Mouse (Mus musculus) MEL (cell line): ENCODE data around the gene Srsf1. TPM values are rescaled to one million over a fixed set of nuclear protein-coding genes. Genes with fewer than 3 reads are reported as not detected.

Experiments
- DNase-seq: peaks from one replicate; pipeline ENCODE4 v3.0.0; 2011; ENCODE audit warnings: low read depth, low spot score
- H3K27ac ChIP-seq: 2 replicates; pipeline ENCODE4 v1.5.1; 2012; ENCODE audit warnings: low read depth, mild to moderate bottlenecking, control low read depth, low read length, moderate library complexity; ENCODE audit not compliant: control insufficient read depth
- H3K27me3 ChIP-seq, 2 experiments: fragments of 150-350 bp in 1 of 2; sonication (generic) in 1 of 2; 2 replicates each; pipeline ENCODE4 v1.6.1; 2012; ENCODE audit warnings: low read length in 2 of 2, mild to moderate bottlenecking in 2 of 2, improper control_type of control experiment in 1 of 2, moderate library complexity in 1 of 2; ENCODE audit not compliant: insufficient read depth in 2 of 2, control insufficient read depth in 1 of 2
- H3K36me3 ChIP-seq, 2 experiments: 2 replicates each; pipeline ENCODE4 v1.6.1; 2012 to 2014; ENCODE audit warnings: low read length in 2 of 2, improper control_type of control experiment in 1 of 2, inconsistent platforms in 1 of 2, mild to moderate bottlenecking in 1 of 2; ENCODE audit not compliant: insufficient read depth in 2 of 2, control insufficient read depth in 1 of 2
- H3K4me1 ChIP-seq, 2 experiments: fragments of 150-350 bp in 1 of 2; sonication (generic) in 1 of 2; 2 replicates each; pipeline ENCODE4 v1.6.1; 2012; ENCODE audit warnings: low read length in 2 of 2, improper control_type of control experiment in 1 of 2, mild to moderate bottlenecking in 1 of 2; ENCODE audit not compliant: insufficient read depth in 2 of 2, control insufficient read depth in 1 of 2
- H3K4me3 ChIP-seq, 2 experiments: fragments of 150-350 bp in 1 of 2; sonication (generic) in 1 of 2; 2 replicates each; pipeline ENCODE4 v1.5.1; 2012; ENCODE audit warnings: low read depth in 2 of 2, low read length in 2 of 2, mild to moderate bottlenecking in 2 of 2, moderate library complexity in 2 of 2, control low read depth in 1 of 2, improper control_type of control experiment in 1 of 2; ENCODE audit not compliant: control insufficient read depth in 1 of 2, insufficient read depth in 1 of 2
- H3K79me2 ChIP-seq: 2 replicates; pipeline ENCODE4 v1.6.1; 2012; ENCODE audit warnings: mild to moderate bottlenecking, low read length, moderate library complexity; ENCODE audit not compliant: control insufficient read depth, poor library complexity, insufficient read depth
- H3K9ac ChIP-seq: 2 replicates; pipeline ENCODE4 v1.6.1; 2012; ENCODE audit warnings: low read depth, mild to moderate bottlenecking, control low read depth, low read length, moderate library complexity; ENCODE audit not compliant: control insufficient read depth, poor library complexity, severe bottlenecking
- H3K9me3 ChIP-seq: fragments of 150-350 bp; sonication (generic); replicated peaks from 2 replicates; pipeline ENCODE4 v1.6.1; 2012; ENCODE audit warnings: mild to moderate bottlenecking, low read length, improper control_type of control experiment, moderate library complexity; ENCODE audit not compliant: insufficient read depth
- BHLHE40 ChIP-seq: IDR thresholded peaks from 2 replicates; pipeline ENCODE4 v1.6.1; 2012; ENCODE audit warnings: low read depth, mild to moderate bottlenecking, inconsistent platforms, low read length, improper control_type of control experiment, borderline replicate concordance
- CHD1 ChIP-seq: IDR thresholded peaks from 2 replicates; pipeline ENCODE4 v1.6.1; 2012; ENCODE audit warnings: low read depth, mild to moderate bottlenecking, inconsistent platforms, low read length, improper control_type of control experiment
- CHD2 ChIP-seq: IDR thresholded peaks from 2 replicates; pipeline ENCODE4 v1.6.1; 2011; ENCODE audit warnings: low read length, improper control_type of control experiment
- CTCF ChIP-seq, 3 experiments: IDR thresholded peaks in 2 of 3; conservative IDR thresholded peaks in 1 of 3; 2 replicates each; pipeline ENCODE4 v1.5.1; 2011 to 2012; ENCODE audit warnings: low read length in 3 of 3, low read depth in 2 of 3, mild to moderate bottlenecking in 2 of 3, improper control_type of control experiment in 1 of 3, inconsistent platforms in 1 of 3, mixed read lengths in 1 of 3, moderate library complexity in 1 of 3; ENCODE audit not compliant: control insufficient read depth in 1 of 3, insufficient read depth in 1 of 3, poor library complexity in 1 of 3, severe bottlenecking in 1 of 3
- ELF1 ChIP-seq: IDR thresholded peaks from 2 replicates; pipeline ENCODE4 v1.6.1; 2014; ENCODE audit warnings: low read depth, mild to moderate bottlenecking, inconsistent platforms, low read length, improper control_type of control experiment, moderate library complexity
- GATA1 ChIP-seq: IDR thresholded peaks from 2 replicates; pipeline ENCODE4 v1.6.1; 2011; ENCODE audit warnings: low read depth, low read length, improper control_type of control experiment
- HCFC1 ChIP-seq: IDR thresholded peaks from 2 replicates; pipeline ENCODE4 v1.6.1; 2012; ENCODE audit warnings: low read depth, mild to moderate bottlenecking, inconsistent platforms, low read length, improper control_type of control experiment, moderate library complexity
- JUND ChIP-seq: IDR thresholded peaks from 2 replicates; pipeline ENCODE4 v1.6.1; 2011; ENCODE audit warnings: low read depth, mild to moderate bottlenecking, improper control_type of control experiment, low read length
- MAX ChIP-seq: IDR thresholded peaks from 2 replicates; pipeline ENCODE4 v1.6.1; 2011; ENCODE audit warnings: low read length, improper control_type of control experiment
- MXI1 ChIP-seq: IDR thresholded peaks from 2 replicates; pipeline ENCODE4 v1.6.1; 2011; ENCODE audit warnings: mild to moderate bottlenecking, low read depth, low read length, improper control_type of control experiment
- MYB ChIP-seq: IDR thresholded peaks from 2 replicates; pipeline ENCODE4 v1.6.1; 2011; ENCODE audit warnings: mild to moderate bottlenecking, low read depth, low read length, improper control_type of control experiment
- NELFE ChIP-seq: IDR thresholded peaks from 2 replicates; pipeline ENCODE4 v1.6.1; 2011; ENCODE audit warnings: low read depth, low read length, improper control_type of control experiment
- POLR2A ChIP-seq, 2 experiments: IDR thresholded peaks; 2 replicates each; pipeline ENCODE4 v1.6.1; 2011 to 2012; ENCODE audit warnings: low read length in 2 of 2, mild to moderate bottlenecking in 2 of 2, control low read depth in 1 of 2, improper control_type of control experiment in 1 of 2, low read depth in 1 of 2, moderate library complexity in 1 of 2; ENCODE audit not compliant: control insufficient read depth in 1 of 2, insufficient read depth in 1 of 2, poor library complexity in 1 of 2
- SIN3A ChIP-seq: IDR thresholded peaks from 2 replicates; pipeline ENCODE4 v1.6.1; 2012; ENCODE audit warnings: low read length, improper control_type of control experiment, inconsistent platforms
- SMC3 ChIP-seq: IDR thresholded peaks from 2 replicates; pipeline ENCODE4 v1.6.1; 2011; ENCODE audit warnings: low read depth, low read length, improper control_type of control experiment
- TAL1 ChIP-seq: IDR thresholded peaks from 2 replicates; pipeline ENCODE4 v1.6.1; 2012; ENCODE audit warnings: mild to moderate bottlenecking, inconsistent platforms, low read length, moderate library complexity, mixed read lengths
- TBP ChIP-seq: IDR thresholded peaks from 2 replicates; pipeline ENCODE4 v1.8.0; 2011; ENCODE audit warnings: low read depth, low read length, improper control_type of control experiment
- TCF12 ChIP-seq: IDR thresholded peaks from 2 replicates; pipeline ENCODE4 v1.6.1; 2014; ENCODE audit warnings: low read depth, mild to moderate bottlenecking, inconsistent platforms, low read length, improper control_type of control experiment, moderate library complexity
- USF2 ChIP-seq, 2 experiments: IDR thresholded peaks; 2 replicates each; pipeline ENCODE4 v1.6.1; 2011 to 2012; ENCODE audit warnings: improper control_type of control experiment in 2 of 2, low read length in 2 of 2, borderline replicate concordance in 1 of 2, inconsistent platforms in 1 of 2, low read depth in 1 of 2, mild to moderate bottlenecking in 1 of 2; ENCODE audit not compliant: insufficient read depth in 1 of 2
- ZNF384 ChIP-seq: IDR thresholded peaks from 2 replicates; pipeline ENCODE4 v1.6.1; 2012; ENCODE audit warnings: low read depth, mild to moderate bottlenecking, inconsistent platforms, low read length, improper control_type of control experiment
- polyA plus RNA-seq, 2 experiments: library from polyadenylated mRNA; stranded (reverse) in 1 of 2; unstranded in 1 of 2; fragments of >175 nt in 1 of 2; fragments of >200 nt in 1 of 2; gene quantifications; 2 replicates each; pipeline versions ENCODE4 v1.2.1 to v1.2.4; 2012; ENCODE audit warnings: low replicate concordance in 2 of 2, low read depth in 1 of 2; ENCODE audit not compliant: insufficient read length in 2 of 2, insufficient read depth in 1 of 2, missing spikeins in 1 of 2
- total RNA-seq: library from RNA; depleted of rRNA; stranded (reverse); fragments of 300-350 nt; gene quantifications from 2 replicates; pipeline ENCODE4 v1.2.3, GENCODE M21; 2012

Gene Srsf1
- total and polyA plus RNA-seq, 3 experiments: 421 to 596 (median 431) TPM

DNA sequence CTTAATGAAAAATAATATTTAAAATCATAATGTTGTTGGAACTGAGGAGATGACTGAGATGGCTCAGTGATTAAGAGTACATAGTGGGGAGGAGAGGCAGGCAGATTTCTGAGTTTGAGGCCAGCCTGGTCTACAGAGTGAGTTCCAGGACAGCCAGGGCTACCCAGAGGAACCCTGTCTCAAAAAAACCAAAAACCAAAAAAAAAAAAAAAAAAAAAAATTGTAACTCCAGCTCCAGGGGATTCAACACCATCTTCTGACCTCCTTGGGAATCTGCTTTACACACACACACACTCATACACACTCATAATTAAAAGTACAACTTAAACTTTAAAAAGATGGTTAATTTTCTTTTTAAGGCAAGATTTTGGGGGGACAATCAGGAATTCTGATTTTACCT, 18.6 kb downstream of the Srsf1 start:
- Histone ChIP-seq H3K27ac (no peak overlapping the region), H3K36me3 (peaks cover 0 to 20% of the 10 kb centered on the region in 2 experiments; a peak in 2 of 4 replicates), H3K79me2 (peaks cover 23% of the 10 kb centered on the region), H3K27me3 (no peaks in the 10 kb centered on the region), H3K4me1 (peaks cover 14 to 16% of the 10 kb centered on the region in 2 experiments), H3K9ac (no peak overlapping the region), H3K4me3 (no peak overlapping the region), H3K9me3 (no peaks in the 10 kb centered on the region)
- TF ChIP-seq TCF12: no peak
- TF ChIP-seq ZNF384: peak; percentile 60
- no peak for DNase-seq

DNA sequence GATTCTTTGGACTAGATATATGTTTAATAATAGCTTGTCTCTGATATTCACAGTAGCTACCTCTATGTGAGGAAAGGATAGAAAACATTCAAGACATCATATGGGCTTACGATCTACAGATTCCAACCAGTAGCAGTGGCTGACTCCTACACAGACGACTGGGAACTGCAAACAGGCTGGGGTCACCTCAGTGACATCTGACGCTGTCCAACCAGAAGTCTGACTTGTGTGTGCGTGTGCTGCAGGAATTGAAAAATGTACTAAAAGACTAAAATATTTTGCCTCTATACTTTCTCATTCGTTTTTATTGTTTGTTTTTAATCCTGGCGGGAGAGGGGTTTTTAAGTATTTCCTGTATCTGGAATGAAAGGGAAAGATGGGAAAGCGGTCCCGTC, 20.0 kb downstream of the Srsf1 start:
- no peak overlapping the region; the same call in 1 of the 2 replicates for H3K27ac ChIP-seq
- no peaks in the 10 kb centered on the region for H3K27me3 ChIP-seq

DNA sequence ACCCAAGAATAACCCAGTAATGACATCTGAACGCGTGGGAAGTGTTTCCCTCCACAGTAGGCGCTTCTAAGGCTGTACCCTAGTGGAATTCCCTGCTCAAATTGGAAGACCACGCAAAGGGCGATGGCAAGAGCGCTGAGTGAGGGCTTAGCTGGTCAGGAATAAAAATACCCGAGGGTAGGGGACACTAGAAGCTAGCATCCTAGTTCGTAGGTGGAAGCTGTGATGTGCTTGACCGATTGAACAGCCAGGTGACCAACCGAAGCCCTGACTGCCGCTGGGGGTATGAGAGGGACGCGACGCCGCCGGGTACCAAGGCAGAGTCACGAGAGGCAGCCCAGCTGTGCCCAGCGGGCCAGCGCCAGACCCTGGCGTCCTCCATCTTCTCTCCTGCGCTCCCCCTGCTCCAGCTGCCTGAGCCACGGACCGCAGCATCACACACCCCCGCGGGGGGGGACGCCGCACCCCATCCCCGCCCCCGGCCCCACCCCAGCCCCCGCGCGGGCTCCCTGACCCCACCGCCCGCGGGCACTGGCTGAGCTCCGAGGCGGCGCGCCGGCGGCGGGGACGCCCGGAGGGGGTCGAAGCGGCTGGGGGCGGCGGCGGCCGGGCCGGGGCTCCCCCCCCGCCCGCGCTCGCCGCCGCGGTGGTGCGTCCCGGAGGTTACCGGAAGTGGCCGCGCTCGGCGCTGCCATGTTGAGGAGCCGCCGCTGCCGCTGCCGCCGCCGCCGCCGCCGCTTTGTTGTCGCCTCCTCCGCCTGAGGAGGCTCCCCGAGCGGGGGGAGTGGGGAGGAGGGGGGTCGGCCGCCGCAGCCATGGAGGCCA, 20.6 kb downstream of the Srsf1 start, which contains the start of gene Vezf1:
Vezf1 (plus strand) TSS at position 694 of the 825 bp plus-strand sequence.
- Histone ChIP-seq H3K4me1 (peaks cover 14 to 18% of the 10 kb centered on the region in 2 experiments), H3K27ac (peak within 1 kb of the TSS; percentile 41)

More for the DNA sequence above, 20.0 kb downstream of the Srsf1 start:
- peak; percentile 63 for DNase-seq
- H3K36me3 ChIP-seq: peaks cover 0 to 21% of the 10 kb centered on the region in 2 experiments; a peak in 2 of 4 replicates
- H3K4me3 ChIP-seq: peak overlapping the region; percentile 71 to 89
- peaks cover 34% of the 10 kb centered on the region for H3K79me2 ChIP-seq
- peak overlapping the region; percentile 93 for H3K9ac ChIP-seq
- TF ChIP-seq CHD2 (no peak), TBP (no peak), POLR2A (IDR thresholded peaks at IDR 0.05; ENCODE audit: control insufficient read depth in 1 of 2, insufficient read depth in 1 of 2, low read depth in 1 of 2, low read length in 2 of 2, poor library complexity in 1 of 2) (no peak), BHLHE40 (no peak)
- H3K9me3 ChIP-seq: no peaks in the 10 kb centered on the region
- H3K4me1 ChIP-seq: peaks cover 14 to 18% of the 10 kb centered on the region in 2 experiments

More for the DNA sequence above, 20.6 kb downstream of the Srsf1 start, which contains the start of gene Vezf1:
- H3K4me3 ChIP-seq: peak within 1 kb of the TSS; percentile 89 to 99
- peaks cover 0 to 21% of the 10 kb centered on the region in 2 experiments; a peak in 2 of 4 replicates for H3K36me3 ChIP-seq
- DNase-seq: peak; percentile 85
- H3K27me3 ChIP-seq: no peaks in the 10 kb centered on the region
- TF ChIP-seq MYB (no peak), ZNF384 (no peak), TAL1 (no peak), TCF12 (no peak), NELFE (peak; percentile 54), MAX (no peak; the same call in 1 of the 2 replicates), SIN3A (peak; percentile 32; the same call in 1 of the 2 replicates), CHD2 (no peak), BHLHE40 (no peak), MXI1 (peak; percentile 89), CTCF (IDR thresholded peaks at IDR 0.05 in 2 of 3, conservative IDR thresholded peaks at IDR 0.05 in 1 of 3; ENCODE audit: control insufficient read depth in 1 of 3, insufficient read depth in 1 of 3, low read depth in 2 of 3, low read length in 3 of 3, poor library complexity in 1 of 3, severe bottlenecking in 1 of 3) (0 out of 6 replicates have a peak, but pooled peaks of 1 of the 3 experiments have one; percentile 3), GATA1 (no peak), POLR2A (IDR thresholded peaks at IDR 0.05; ENCODE audit: control insufficient read depth in 1 of 2, insufficient read depth in 1 of 2, low read depth in 1 of 2, low read length in 2 of 2, poor library complexity in 1 of 2) (peak; percentile 76 to 78), ELF1 (peak; percentile 59), SMC3 (no peak), HCFC1 (peak; percentile 63), JUND (no peak), USF2 (IDR thresholded peaks at IDR 0.05; ENCODE audit: borderline replicate concordance in 1 of 2, insufficient read depth in 1 of 2, low read depth in 1 of 2, low read length in 2 of 2) (no peak), CHD1 (no peak), TBP (no peak)
- TF ChIP-seq, all 39 proteins: peak for 7
- Histone ChIP-seq H3K9me3 (no peaks in the 10 kb centered on the region), H3K9ac (peak within 1 kb of the TSS; percentile 93), H3K79me2 (peaks cover 36% of the 10 kb centered on the region)
